ENCODE assay signal across 9 mouse cellular contexts in the genomic region with DNA sequence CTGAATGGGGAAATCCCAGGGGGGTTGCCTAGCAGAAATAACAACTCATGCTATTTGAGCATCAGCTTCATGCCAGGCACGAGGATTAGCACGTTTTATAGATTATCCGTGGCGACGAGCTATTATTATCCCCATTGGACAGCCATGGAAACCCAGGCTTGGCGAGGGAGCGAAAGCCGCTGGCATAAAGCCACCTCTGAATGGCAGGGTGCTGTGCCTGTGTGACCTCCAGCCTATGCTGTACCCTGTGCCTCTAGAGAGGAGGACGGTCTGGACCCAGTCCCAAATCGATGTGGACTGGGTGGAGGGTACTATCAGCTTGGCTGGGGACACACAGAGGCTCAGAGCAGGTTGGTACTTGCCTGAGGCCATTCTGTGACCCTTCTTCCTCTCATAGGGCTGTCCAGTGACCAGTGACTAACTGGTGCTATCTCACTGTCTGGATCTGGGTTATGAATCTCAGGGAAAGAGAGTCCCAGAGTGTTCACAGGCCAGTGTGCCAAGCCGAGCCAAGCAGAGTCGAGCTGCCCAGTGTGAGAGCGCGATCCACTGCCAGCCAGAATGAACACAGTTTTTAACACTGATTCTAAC. TPM values are rescaled to one million over a fixed set of nuclear protein-coding genes. Genes with fewer than 3 reads are reported as not detected.
DNase-seq lines count a peak whose midpoint lies in the region; ATAC-seq and TF ChIP-seq lines count a peak whose summit lies in the region.
"Had no signal": no experiment of that assay in that cellular context is flagged by ENCODE, and none has a peak within 500 bp of the region (broad histone marks: within the 10 kb centered on the region; RNA-seq: fewer than 3 reads in every experiment).

No protein-coding gene starts in this region.

- H3K4me2 ChIP-seq in liver, postnatal 0 days (ENCODE audit: low read depth, low read length): no peak overlapping the region
- H3K4me2 ChIP-seq in liver, embryonic 12.5 days: no peak overlapping the region
- no peak overlapping the region for H3K4me2 ChIP-seq in stomach, embryonic 15.5 days

- H3K9ac ChIP-seq in liver, postnatal 0 days (replicated peaks): no peak overlapping the region
- H3K9ac ChIP-seq in liver, embryonic 12.5 days: no peak overlapping the region
- no peak overlapping the region for H3K9ac ChIP-seq in stomach, embryonic 15.5 days

- H3K36me3 ChIP-seq in liver, postnatal 0 days (replicated peaks; ENCODE audit: insufficient read depth, low read length): no peaks in the 10 kb centered on the region
- H3K36me3 ChIP-seq in liver, embryonic 12.5 days: peaks cover 6% of the 10 kb centered on the region
- H3K36me3 ChIP-seq in stomach, embryonic 15.5 days: no peaks in the 10 kb centered on the region

- peak; percentile 54 for ATAC-seq in liver, postnatal 0 days
- ATAC-seq in liver, embryonic 12.5 days: no peak
- ATAC-seq in stomach, embryonic 15.5 days (ENCODE audit: insufficient read depth, low FRiP score, low read depth): no peak
- ATAC-seq: Patski had no signal

- peaks cover 13% of the 10 kb centered on the region for H3K4me1 ChIP-seq in liver, postnatal 0 days (ENCODE audit: insufficient read depth)
- H3K4me1 ChIP-seq in liver, embryonic 12.5 days: peaks cover 27% of the 10 kb centered on the region
- H3K4me1 ChIP-seq in stomach, embryonic 15.5 days: peaks cover 59% of the 10 kb centered on the region

- no peak for TF ChIP-seq EP300 in liver, postnatal 0 days (IDR thresholded peaks at IDR 0.05; ENCODE audit: low read depth)

- H3K4me3 ChIP-seq in liver, postnatal 0 days (ENCODE audit: low read depth, low read length): no peak overlapping the region
- no peak overlapping the region for H3K4me3 ChIP-seq in liver, embryonic 12.5 days
- H3K4me3 ChIP-seq in stomach, embryonic 15.5 days (replicated peaks): no peak overlapping the region

- no peak for TF ChIP-seq CTCF in liver, postnatal 0 days (IDR thresholded peaks at IDR 0.05; ENCODE audit: low read depth)

- no peak overlapping the region for H3K27ac ChIP-seq in liver, postnatal 0 days (ENCODE audit: low read depth)
- no peak overlapping the region for H3K27ac ChIP-seq in liver, embryonic 12.5 days
- H3K27ac ChIP-seq in stomach, embryonic 15.5 days: peak overlapping the region; percentile 22; the same call in 1 of the 2 replicates

- WGBS in liver, postnatal 0 days (ENCODE audit: insufficient replicate concordance): 88% methylated on average over 14 of the region's 14 CpGs
- WGBS in liver, embryonic 12.5 days (ENCODE audit: insufficient replicate concordance): 76% methylated on average over 14 of the region's 14 CpGs
- WGBS in stomach, embryonic 15.5 days: 90% methylated on average over 14 of the region's 14 CpGs

- H3K9me3 ChIP-seq in liver, postnatal 0 days (ENCODE audit: low read length): no peaks in the 10 kb centered on the region
- H3K9me3 ChIP-seq in liver, embryonic 12.5 days (replicated peaks): no peaks in the 10 kb centered on the region
- H3K9me3 ChIP-seq in stomach, embryonic 15.5 days: no peaks in the 10 kb centered on the region

- DNase-seq in liver, postnatal 0 days: peak; percentile 40
- DNase-seq in cerebellum, postnatal 25 days: peak; percentile 80 to 84
- DNase-seq in heart, postnatal 4 days: peak; percentile 83
- no peak for DNase-seq in lung, postnatal 10 days
- DNase-seq in gastrocnemius, adult 8-10 months (ENCODE audit: low spot score in 2 of 2): no peak

- H3K27me3 ChIP-seq in liver, postnatal 0 days (ENCODE audit: insufficient read depth, low read length): no peaks in the 10 kb centered on the region
- H3K27me3 ChIP-seq in liver, embryonic 12.5 days (replicated peaks): no peaks in the 10 kb centered on the region
- H3K27me3 ChIP-seq in stomach, embryonic 15.5 days (replicated peaks): no peaks in the 10 kb centered on the region
- H3K27me3 ChIP-seq: Patski had no signal

RNA-seq across cellular contexts. Expression of a gene that starts 16.3 kb away (rescaled TPM):
- polyA plus RNA-seq in liver, postnatal 0 days (2015; fragmentation: Nextera tagmentation; extraction: Ambion mirVana): 2.1 and 2.8 TPM in 2 replicates
- polyA plus RNA-seq in liver, embryonic 12.5 days (2016; fragmentation: Nextera tagmentation; extraction: Ambion mirVana): 2.3 and 2.7 TPM in 2 replicates
- total RNA-seq in heart, postnatal 4 days (2021): 1 to 10 TPM; 6.5 TPM
- polyA plus RNA-seq in stomach, embryonic 15.5 days (2015; fragmentation: Nextera tagmentation; extraction: Ambion mirVana): 17.4 and 18.6 TPM in 2 replicates
- under 1 TPM; 0.17 to 0.67 (median 0.65) TPM for total RNA-seq in gastrocnemius, adult 8-10 months (2022)

RNA-seq across cellular contexts. Expression of a gene that starts 58.2 kb away (rescaled TPM):
- 0.40 and 0.59 TPM in 2 replicates for polyA plus RNA-seq in liver, postnatal 0 days (2015; fragmentation: Nextera tagmentation; extraction: Ambion mirVana)
- polyA plus RNA-seq in liver, embryonic 12.5 days (2016; fragmentation: Nextera tagmentation; extraction: Ambion mirVana): 7.1 and 7.2 TPM in 2 replicates
- total RNA-seq in heart, postnatal 4 days (2021): not detected
- polyA plus RNA-seq in stomach, embryonic 15.5 days (2015; fragmentation: Nextera tagmentation; extraction: Ambion mirVana): 31.6 and 39.0 TPM in 2 replicates
- not detected for total RNA-seq in gastrocnemius, adult 8-10 months (2022)
- total RNA-seq: layer of hippocampus, adult 8-10 months had no signal

Comparison
In these comparisons a context has a peak if more than half of its experiments do, and no peak if none do; other contexts are left out.
1. DNase-seq: peak in liver, postnatal 0 days (single experiment), cerebellum, postnatal 25 days (2 of 2) and heart, postnatal 4 days (single experiment); none in lung, postnatal 10 days (single experiment) and gastrocnemius, adult 8-10 months (0 of 2).